Mouse (Mus musculus): ENCODE results near the gene Rpl4. TPM values are rescaled to one million over a fixed set of nuclear protein-coding genes. Genes with fewer than 3 reads are reported as not detected.
"Not testable (repeated sequence)": the region's sequence is repeated elsewhere in the genome, so short reads cannot be mapped to it uniquely, and the experiment has no call there.

Rpl4 gene
- polyA plus RNA-seq, 1 experiment from 2014 or later: 695 TPM

DNA sequence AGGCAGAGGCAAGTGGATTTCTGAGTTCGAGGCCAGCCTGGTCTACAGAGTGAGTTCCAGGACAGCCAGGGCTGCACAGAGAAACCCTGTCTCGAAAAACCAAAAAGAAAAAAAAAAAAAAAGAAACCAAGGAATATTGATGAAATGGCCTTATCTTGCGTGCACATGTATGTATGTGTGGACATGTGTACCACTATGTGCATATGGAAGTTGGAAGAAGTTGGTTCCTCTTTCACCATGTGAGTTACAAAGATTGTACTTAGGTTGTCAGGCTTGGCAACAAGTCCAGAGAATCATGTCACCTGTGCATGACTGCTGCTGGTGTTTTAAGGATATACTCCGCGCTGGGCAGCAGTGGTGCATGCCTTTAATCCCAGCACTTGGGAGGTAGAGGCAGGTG lies 10.1 kb downstream of the Rpl4 start:
- H3K4me1 ChIP-seq (ENCODE audit: control insufficient read depth, insufficient read depth, low read length); H3K27ac ChIP-seq (replicated peaks; ENCODE audit: low read depth, low read length); H3K27me3 ChIP-seq (ENCODE audit: control insufficient read depth, insufficient read depth, low read length); H3K9ac ChIP-seq (replicated peaks; ENCODE audit: low read length); H3K4me3 ChIP-seq (replicated peaks; ENCODE audit: low read depth, low read length); DNase-seq; H3K9me3 ChIP-seq (ENCODE audit: control insufficient read depth, low read length); H3K4me2 ChIP-seq (ENCODE audit: low read length); ATAC-seq (ENCODE audit: low FRiP score, low TSS enrichment): not testable (repeated sequence)
- H3K36me3 ChIP-seq (ENCODE audit: control insufficient read depth, insufficient read depth, low read length): peaks cover 58% of the 10 kb centered on the region
- WGBS: 94% methylated on average over 5 of the region's 5 CpGs

GRCm38 (mm10) chr9:64184166-64184840 lies 11.1 kb downstream of the Rpl4 start:
- H3K27ac ChIP-seq (replicated peaks; ENCODE audit: low read depth, low read length): no peak overlapping the region
- no peaks in the 10 kb centered on the region for H3K27me3 ChIP-seq (ENCODE audit: control insufficient read depth, insufficient read depth, low read length)
- no peak for ATAC-seq (ENCODE audit: low FRiP score, low TSS enrichment)
- DNase-seq: no peak
- peaks cover 8% of the 10 kb centered on the region; the same call in 1 of the 2 replicates for H3K4me1 ChIP-seq (ENCODE audit: control insufficient read depth, insufficient read depth, low read length)
- 93% methylated on average over 5 of the region's 5 CpGs for WGBS
- H3K9ac ChIP-seq (replicated peaks; ENCODE audit: low read length): no peak overlapping the region
- H3K36me3 ChIP-seq (ENCODE audit: control insufficient read depth, insufficient read depth, low read length): peaks cover 61% of the 10 kb centered on the region
- H3K9me3 ChIP-seq (ENCODE audit: control insufficient read depth, low read length): no peaks in the 10 kb centered on the region
- H3K4me3 ChIP-seq (replicated peaks; ENCODE audit: low read depth, low read length): no peak overlapping the region
- H3K4me2 ChIP-seq (ENCODE audit: low read length): no peak overlapping the region

DNA sequence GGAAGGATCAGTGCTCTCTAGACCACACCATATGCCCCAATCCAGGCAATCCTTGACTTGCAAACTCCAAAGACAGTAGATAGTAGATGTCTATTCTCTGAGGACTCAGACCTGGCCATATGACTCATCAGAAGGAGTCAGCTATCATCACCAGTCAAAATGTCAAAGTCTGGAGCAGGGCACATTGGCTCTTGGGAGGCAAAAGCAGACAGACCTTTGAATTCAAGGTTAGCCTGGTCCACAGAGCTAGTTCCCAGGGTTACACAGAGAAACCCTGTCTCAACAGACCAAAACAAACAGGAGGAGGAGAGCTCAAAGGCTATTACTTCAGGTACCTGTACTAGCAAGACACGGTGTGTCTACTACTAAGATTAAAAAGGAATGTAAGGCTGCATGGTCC lies 20.7 kb downstream of the Rpl4 start:
- no peak overlapping the region for H3K4me3 ChIP-seq (replicated peaks; ENCODE audit: low read depth, low read length)
- no peak overlapping the region for H3K27ac ChIP-seq (replicated peaks; ENCODE audit: low read depth, low read length)
- H3K4me2 ChIP-seq (ENCODE audit: low read length): no peak overlapping the region
- H3K4me1 ChIP-seq (ENCODE audit: control insufficient read depth, insufficient read depth, low read length): no peaks in the 10 kb centered on the region
- H3K9me3 ChIP-seq (ENCODE audit: control insufficient read depth, low read length): no peaks in the 10 kb centered on the region
- 94% methylated on average over 1 of the region's 1 CpGs for WGBS
- no peak overlapping the region for H3K9ac ChIP-seq (replicated peaks; ENCODE audit: low read length)
- H3K36me3 ChIP-seq (ENCODE audit: control insufficient read depth, insufficient read depth, low read length): peaks cover 28% of the 10 kb centered on the region
- no peak for DNase-seq
- H3K27me3 ChIP-seq (ENCODE audit: control insufficient read depth, insufficient read depth, low read length): no peaks in the 10 kb centered on the region
- ATAC-seq (ENCODE audit: low FRiP score, low TSS enrichment): no peak

DNA sequence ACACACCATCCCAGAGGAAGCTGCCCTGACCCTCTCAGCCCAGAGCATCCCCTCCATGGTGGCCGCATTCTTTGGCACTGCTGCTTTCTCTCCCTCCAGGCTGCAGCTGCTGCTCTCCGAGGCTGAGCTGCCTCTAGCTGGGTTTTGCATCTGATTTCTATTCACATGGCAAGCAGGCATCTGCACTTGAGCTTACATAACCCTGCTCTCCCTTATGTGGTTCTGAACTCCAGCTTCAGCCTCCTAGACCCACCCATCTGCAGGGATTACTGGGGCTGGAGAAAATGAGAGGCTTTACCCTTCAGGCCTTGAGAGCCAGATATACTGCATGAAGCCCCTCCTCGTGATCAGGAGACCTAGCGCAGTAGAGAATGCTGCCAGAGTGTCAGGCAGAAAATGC lies 22.4 kb downstream of the Rpl4 start:
- 73% methylated on average over 4 of the region's 4 CpGs for WGBS
- Histone ChIP-seq H3K36me3 (ENCODE audit: control insufficient read depth, insufficient read depth, low read length) (peaks cover 15% of the 10 kb centered on the region), H3K27ac (replicated peaks; ENCODE audit: low read depth, low read length) (no peak overlapping the region), H3K4me2 (ENCODE audit: low read length) (no peak overlapping the region), H3K4me1 (ENCODE audit: control insufficient read depth, insufficient read depth, low read length) (no peaks in the 10 kb centered on the region), H3K9me3 (ENCODE audit: control insufficient read depth, low read length) (no peaks in the 10 kb centered on the region), H3K27me3 (ENCODE audit: control insufficient read depth, insufficient read depth, low read length) (no peaks in the 10 kb centered on the region), H3K4me3 (replicated peaks; ENCODE audit: low read depth, low read length) (no peak overlapping the region), H3K9ac (replicated peaks; ENCODE audit: low read length) (no peak overlapping the region)
- ATAC-seq (ENCODE audit: low FRiP score, low TSS enrichment): no peak
- no peak for DNase-seq

GRCm38 (mm10) chr9:64197524-64197923 lies 24.3 kb downstream of the Rpl4 start:
- no peak overlapping the region for H3K4me2 ChIP-seq (ENCODE audit: low read length)
- peaks cover 8% of the 10 kb centered on the region for H3K36me3 ChIP-seq (ENCODE audit: control insufficient read depth, insufficient read depth, low read length)
- no peak for DNase-seq
- H3K9me3 ChIP-seq (ENCODE audit: control insufficient read depth, low read length): no peaks in the 10 kb centered on the region
- no peak overlapping the region for H3K4me3 ChIP-seq (replicated peaks; ENCODE audit: low read depth, low read length)
- H3K4me1 ChIP-seq (ENCODE audit: control insufficient read depth, insufficient read depth, low read length): no peaks in the 10 kb centered on the region
- no peak for ATAC-seq (ENCODE audit: low FRiP score, low TSS enrichment)
- H3K27ac ChIP-seq (replicated peaks; ENCODE audit: low read depth, low read length): no peak overlapping the region
- no peak overlapping the region for H3K9ac ChIP-seq (replicated peaks; ENCODE audit: low read length)
- H3K27me3 ChIP-seq (ENCODE audit: control insufficient read depth, insufficient read depth, low read length): no peaks in the 10 kb centered on the region
- WGBS: 87% methylated on average over 8 of the region's 8 CpGs

DNA sequence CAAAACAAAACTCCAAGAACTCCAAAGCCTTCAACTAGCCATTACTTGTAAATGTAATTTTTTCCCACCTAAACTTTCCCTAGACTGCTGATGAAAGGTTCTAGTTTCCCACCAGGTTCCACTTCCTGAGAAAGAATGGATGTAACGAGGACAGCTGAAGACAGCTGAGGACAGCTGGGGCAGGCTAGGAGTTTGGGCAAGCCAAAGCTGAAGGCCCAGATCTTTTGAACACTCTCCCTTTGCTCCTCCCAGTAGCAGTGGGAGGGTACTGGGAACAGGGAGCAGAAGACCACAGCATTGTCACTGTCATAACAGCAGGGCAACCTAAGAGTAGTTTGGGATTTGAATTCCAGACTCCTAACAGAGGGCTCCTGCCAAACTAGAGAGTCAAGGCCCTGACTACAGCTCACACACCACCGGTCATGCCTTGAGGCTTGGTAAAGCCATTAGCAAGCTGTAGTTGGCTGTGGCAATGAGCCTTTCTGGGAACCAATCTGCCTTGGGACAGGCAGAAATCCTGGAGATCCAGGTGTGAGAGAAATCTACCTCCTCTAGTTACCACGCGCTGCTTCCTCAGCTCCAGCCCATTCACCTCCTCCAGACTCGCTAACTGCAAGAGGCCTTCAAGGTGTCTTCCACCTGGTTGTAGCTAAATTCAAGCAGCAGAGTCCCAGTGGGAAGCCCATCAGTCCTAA lies 25.0 kb downstream of the Rpl4 start:
- H3K27ac ChIP-seq (replicated peaks; ENCODE audit: low read depth, low read length): no peak overlapping the region
- 95% methylated on average over 5 of the region's 5 CpGs for WGBS
- H3K4me1 ChIP-seq (ENCODE audit: control insufficient read depth, insufficient read depth, low read length): no peaks in the 10 kb centered on the region
- no peak overlapping the region for H3K9ac ChIP-seq (replicated peaks; ENCODE audit: low read length)
- H3K9me3 ChIP-seq (ENCODE audit: control insufficient read depth, low read length): no peaks in the 10 kb centered on the region
- no peak overlapping the region for H3K4me2 ChIP-seq (ENCODE audit: low read length)
- ATAC-seq (ENCODE audit: low FRiP score, low TSS enrichment): no peak
- no peak overlapping the region for H3K4me3 ChIP-seq (replicated peaks; ENCODE audit: low read depth, low read length)
- peaks cover 9% of the 10 kb centered on the region for H3K36me3 ChIP-seq (ENCODE audit: control insufficient read depth, insufficient read depth, low read length)
- no peaks in the 10 kb centered on the region for H3K27me3 ChIP-seq (ENCODE audit: control insufficient read depth, insufficient read depth, low read length)
- DNase-seq: no peak

- H3K27ac ChIP-seq (replicated peaks; ENCODE audit: low read depth, low read length); H3K4me2 ChIP-seq (ENCODE audit: low read length): not testable (repeated sequence)
- WGBS: 92% methylated on average over 7 of the region's 7 CpGs
Observed at GRCm38 (mm10) chr9:64198763-64199418, 25.7 kb downstream of the Rpl4 start.

GRCm38 (mm10) chr9:64199897-64200296 lies 26.7 kb downstream of the Rpl4 start:
- WGBS: 85% methylated on average over 2 of the region's 2 CpGs
- Histone ChIP-seq H3K4me3 (replicated peaks; ENCODE audit: low read depth, low read length) (no peak overlapping the region), H3K4me2 (ENCODE audit: low read length) (no peak overlapping the region), H3K27ac (replicated peaks; ENCODE audit: low read depth, low read length) (no peak overlapping the region), H3K27me3 (ENCODE audit: control insufficient read depth, insufficient read depth, low read length) (no peaks in the 10 kb centered on the region), H3K9me3 (ENCODE audit: control insufficient read depth, low read length) (no peaks in the 10 kb centered on the region), H3K9ac (replicated peaks; ENCODE audit: low read length) (no peak overlapping the region), H3K4me1 (ENCODE audit: control insufficient read depth, insufficient read depth, low read length) (no peaks in the 10 kb centered on the region), H3K36me3 (ENCODE audit: control insufficient read depth, insufficient read depth, low read length) (peaks cover 17% of the 10 kb centered on the region)
- ATAC-seq (ENCODE audit: low FRiP score, low TSS enrichment) (no peak), DNase-seq (no peak)

More at GRCm38 (mm10) chr9:64198763-64199418, 25.7 kb downstream of the Rpl4 start:
- not testable (repeated sequence) for H3K4me1 ChIP-seq (ENCODE audit: control insufficient read depth, insufficient read depth, low read length); H3K4me3 ChIP-seq (replicated peaks; ENCODE audit: low read depth, low read length); DNase-seq; H3K9ac ChIP-seq (replicated peaks; ENCODE audit: low read length); ATAC-seq (ENCODE audit: low FRiP score, low TSS enrichment); H3K9me3 ChIP-seq (ENCODE audit: control insufficient read depth, low read length); H3K27me3 ChIP-seq (ENCODE audit: control insufficient read depth, insufficient read depth, low read length)
- H3K36me3 ChIP-seq (ENCODE audit: control insufficient read depth, insufficient read depth, low read length): peaks cover 10% of the 10 kb centered on the region
